Mouse (Mus musculus): ENCODE measurements around the gene Cyp17a1. TPM values are rescaled to one million over a fixed set of nuclear protein-coding genes. Genes with fewer than 3 reads are reported as not detected.

Gene Cyp17a1
- polyA plus RNA-seq, 1 experiment: 0.14 TPM

GRCm38 (mm10) chr19:46653616-46654235, 19.2 kb downstream of the Cyp17a1 start:
- DNase-seq (ENCODE audit: low read depth in 1 of 2, low spot score in 2 of 2): no peak
- Histone ChIP-seq H3K27me3 (ENCODE audit: control insufficient read depth, insufficient read depth, low read length) (no peaks in the 10 kb centered on the region), H3K27ac (ENCODE audit: insufficient read depth, low read length) (no peak overlapping the region), H3K36me3 (ENCODE audit: control insufficient read depth, insufficient read depth, low read length) (peaks cover 36% of the 10 kb centered on the region), H3K4me3 (ENCODE audit: extremely low read depth, insufficient read depth, insufficient read length) (no peak overlapping the region), H3K4me1 (ENCODE audit: control insufficient read depth, insufficient read depth, insufficient read length) (peaks cover 2% of the 10 kb centered on the region)
- 53% methylated on average over 14 of the region's 14 CpGs for WGBS
- TF ChIP-seq CTCF (IDR thresholded peaks at IDR 0.05; ENCODE audit: extremely low read depth, insufficient read depth, insufficient read length, insufficient replicate concordance) (no peak), POLR2A (IDR thresholded peaks at IDR 0.05; ENCODE audit: low read depth, low read length) (no peak)

GRCm38 (mm10) chr19:46653188-46653587, 19.8 kb downstream of the Cyp17a1 start:
- H3K4me3 ChIP-seq (ENCODE audit: extremely low read depth, insufficient read depth, insufficient read length): no peak overlapping the region
- no peak overlapping the region for H3K27ac ChIP-seq (ENCODE audit: insufficient read depth, low read length)
- DNase-seq (ENCODE audit: low read depth in 1 of 2, low spot score in 2 of 2): no peak
- no peaks in the 10 kb centered on the region for H3K27me3 ChIP-seq (ENCODE audit: control insufficient read depth, insufficient read depth, low read length)
- peaks cover 2% of the 10 kb centered on the region for H3K4me1 ChIP-seq (ENCODE audit: control insufficient read depth, insufficient read depth, insufficient read length)
- no peak for TF ChIP-seq POLR2A (IDR thresholded peaks at IDR 0.05; ENCODE audit: low read depth, low read length)
- no peak for TF ChIP-seq CTCF (IDR thresholded peaks at IDR 0.05; ENCODE audit: extremely low read depth, insufficient read depth, insufficient read length, insufficient replicate concordance)
- 66% methylated on average over 5 of the region's 5 CpGs for WGBS
- peaks cover 36% of the 10 kb centered on the region for H3K36me3 ChIP-seq (ENCODE audit: control insufficient read depth, insufficient read depth, low read length)

GRCm38 (mm10) chr19:46648565-46648964, 24.4 kb downstream of the Cyp17a1 start:
- peaks cover 3% of the 10 kb centered on the region; the same call in 1 of the 2 replicates for H3K4me1 ChIP-seq (ENCODE audit: control insufficient read depth, insufficient read depth, insufficient read length)
- no peak for DNase-seq (ENCODE audit: low read depth in 1 of 2, low spot score in 2 of 2)
- no peaks in the 10 kb centered on the region for H3K27me3 ChIP-seq (ENCODE audit: control insufficient read depth, insufficient read depth, low read length)
- WGBS: 48% methylated on average over 14 of the region's 14 CpGs
- H3K36me3 ChIP-seq (ENCODE audit: control insufficient read depth, insufficient read depth, low read length): peaks cover 16% of the 10 kb centered on the region
- no peak overlapping the region for H3K27ac ChIP-seq (ENCODE audit: insufficient read depth, low read length)
- H3K4me3 ChIP-seq (ENCODE audit: extremely low read depth, insufficient read depth, insufficient read length): no peak overlapping the region
- TF ChIP-seq CTCF (IDR thresholded peaks at IDR 0.05; ENCODE audit: extremely low read depth, insufficient read depth, insufficient read length, insufficient replicate concordance): no peak
- TF ChIP-seq POLR2A (IDR thresholded peaks at IDR 0.05; ENCODE audit: low read depth, low read length): no peak

DNA sequence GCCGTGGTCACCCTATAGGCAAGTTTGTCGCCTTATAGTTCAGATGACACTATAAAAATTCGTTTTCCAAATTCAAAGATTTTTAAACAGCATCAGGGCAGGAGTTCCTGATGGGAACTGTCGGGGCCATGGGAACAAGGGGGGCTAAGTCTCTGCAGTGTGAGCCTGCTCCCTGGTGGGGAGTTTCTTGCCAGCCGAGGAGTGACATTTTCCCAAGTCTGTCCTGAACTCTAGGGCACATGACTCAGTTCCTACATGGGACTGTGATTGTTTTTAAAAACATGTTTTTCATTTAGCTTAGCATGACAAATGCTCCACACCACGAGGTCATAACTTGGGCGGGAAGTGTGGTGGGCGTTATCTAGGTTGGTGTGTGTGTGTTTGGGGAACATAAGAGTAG, 25.1 kb downstream of the Cyp17a1 start:
- WGBS: 76% methylated on average over 8 of the region's 8 CpGs
- Histone ChIP-seq H3K4me1 (ENCODE audit: control insufficient read depth, insufficient read depth, insufficient read length) (peaks cover 3% of the 10 kb centered on the region; the same call in 1 of the 2 replicates), H3K36me3 (ENCODE audit: control insufficient read depth, insufficient read depth, low read length) (peaks cover 13% of the 10 kb centered on the region), H3K4me3 (ENCODE audit: extremely low read depth, insufficient read depth, insufficient read length) (no peak overlapping the region), H3K27me3 (ENCODE audit: control insufficient read depth, insufficient read depth, low read length) (no peaks in the 10 kb centered on the region), H3K27ac (ENCODE audit: insufficient read depth, low read length) (no peak overlapping the region; the same call in 1 of the 2 replicates)
- DNase-seq (ENCODE audit: low read depth in 1 of 2, low spot score in 2 of 2): no peak
- TF ChIP-seq POLR2A (IDR thresholded peaks at IDR 0.05; ENCODE audit: low read depth, low read length): no peak
- TF ChIP-seq CTCF (IDR thresholded peaks at IDR 0.05; ENCODE audit: extremely low read depth, insufficient read depth, insufficient read length, insufficient replicate concordance): no peak

DNA sequence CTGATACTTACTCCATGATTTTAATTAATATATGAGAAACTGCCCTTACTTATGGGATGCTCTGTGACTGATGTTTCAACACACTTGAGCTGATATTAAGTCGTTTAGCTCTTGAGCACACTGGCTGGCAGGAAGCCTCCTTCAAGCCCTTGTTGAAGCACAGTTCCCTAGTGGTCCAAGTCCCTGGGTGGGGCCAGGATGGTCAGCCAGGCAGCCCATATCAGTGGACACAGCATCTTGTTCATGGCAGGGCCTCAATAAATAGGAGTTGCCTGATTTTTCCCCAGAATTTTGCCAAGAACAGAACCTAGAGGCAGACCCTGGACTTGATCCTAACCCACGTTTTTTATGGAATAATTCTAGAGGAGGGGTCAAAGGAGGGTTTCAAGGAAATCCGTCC, 25.7 kb downstream of the Cyp17a1 start:
- Histone ChIP-seq H3K36me3 (ENCODE audit: control insufficient read depth, insufficient read depth, low read length) (peaks cover 10% of the 10 kb centered on the region), H3K27ac (ENCODE audit: insufficient read depth, low read length) (no peak overlapping the region)
- WGBS: 79% methylated on average over 3 of the region's 3 CpGs

DNA sequence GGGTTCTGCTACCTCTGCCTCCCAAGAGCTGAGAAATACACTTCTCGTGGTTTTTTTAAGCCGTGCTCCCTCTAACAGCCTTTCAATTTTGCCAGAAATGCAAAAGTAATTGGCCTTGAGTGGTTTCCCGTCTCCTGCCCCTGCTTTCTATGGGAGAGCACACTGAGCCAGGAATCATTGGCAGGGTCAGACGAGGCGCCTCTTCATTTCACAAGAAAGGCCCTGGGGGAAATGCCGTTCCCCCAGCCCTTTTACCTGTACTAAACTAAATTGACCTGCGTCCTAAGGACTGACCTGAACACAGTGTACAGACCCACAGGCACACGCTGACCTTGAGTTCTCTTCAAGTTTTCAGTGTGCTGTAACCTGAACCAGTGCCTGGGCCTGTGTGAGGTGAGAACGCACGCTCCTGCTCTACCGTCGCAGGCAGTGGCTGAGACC, 26.9 kb downstream of the Cyp17a1 start:
- peak overlapping the region; percentile 20; the same call in 1 of the 2 replicates for H3K27ac ChIP-seq (ENCODE audit: insufficient read depth, low read length)
- DNase-seq (ENCODE audit: low read depth in 1 of 2, low spot score in 2 of 2): no peak
- peaks cover 9% of the 10 kb centered on the region for H3K36me3 ChIP-seq (ENCODE audit: control insufficient read depth, insufficient read depth, low read length)
- TF ChIP-seq CTCF (IDR thresholded peaks at IDR 0.05; ENCODE audit: extremely low read depth, insufficient read depth, insufficient read length, insufficient replicate concordance) (no peak), POLR2A (IDR thresholded peaks at IDR 0.05; ENCODE audit: low read depth, low read length) (no peak)
- no peak overlapping the region for H3K4me3 ChIP-seq (ENCODE audit: extremely low read depth, insufficient read depth, insufficient read length)
- H3K27me3 ChIP-seq (ENCODE audit: control insufficient read depth, insufficient read depth, low read length): no peaks in the 10 kb centered on the region
- WGBS: 85% methylated on average over 12 of the region's 12 CpGs
- peaks cover 3% of the 10 kb centered on the region; the same call in 1 of the 2 replicates for H3K4me1 ChIP-seq (ENCODE audit: control insufficient read depth, insufficient read depth, insufficient read length)

More for the DNA sequence above, 25.7 kb downstream of the Cyp17a1 start:
- DNase-seq (ENCODE audit: low read depth in 1 of 2, low spot score in 2 of 2): no peak
- peaks cover 3% of the 10 kb centered on the region; the same call in 1 of the 2 replicates for H3K4me1 ChIP-seq (ENCODE audit: control insufficient read depth, insufficient read depth, insufficient read length)
- H3K27me3 ChIP-seq (ENCODE audit: control insufficient read depth, insufficient read depth, low read length): no peaks in the 10 kb centered on the region
- no peak overlapping the region for H3K4me3 ChIP-seq (ENCODE audit: extremely low read depth, insufficient read depth, insufficient read length)
- TF ChIP-seq CTCF (IDR thresholded peaks at IDR 0.05; ENCODE audit: extremely low read depth, insufficient read depth, insufficient read length, insufficient replicate concordance): no peak
- TF ChIP-seq POLR2A (IDR thresholded peaks at IDR 0.05; ENCODE audit: low read depth, low read length): no peak
